Mouse (Mus musculus) embryo, embryonic 10 days (tissue): Measurements from ENCODE around the gene Mkrn2.
A peak's percentile ranks its signal among the peaks of the same experiment; 100 is the strongest.

Experiments
- DNase-seq: peaks from one replicate; pipeline ENCODE4 v3.0.0-alpha.2; 2015; ENCODE audit warnings: low spot score

The Mkrn2 gene

GRCm38 (mm10) chr6:115601715-115602523 is at the start of gene Mkrn2:
TSS of gene Mkrn2 (plus strand) at chr6:115601902.
- DNase-seq = peak; percentile 91

GRCm38 (mm10) chr6:115555485-115555884 is 46.2 kb upstream of the Mkrn2 start:
- no peak for DNase-seq

- no peak for DNase-seq
Observed at GRCm38 (mm10) chr6:115558176-115558575, 43.5 kb upstream of the Mkrn2 start.

- DNase-seq = peak; percentile 51
Observed at GRCm38 (mm10) chr6:115559651-115560632, 41.8 kb upstream of the Mkrn2 start.

- no peak for DNase-seq
Observed at GRCm38 (mm10) chr6:115565479-115566045, 36.1 kb upstream of the Mkrn2 start.

- DNase-seq = no peak
Observed at GRCm38 (mm10) chr6:115574171-115574570, 27.5 kb upstream of the Mkrn2 start.

GRCm38 (mm10) chr6:115577407-115577806 is 24.3 kb upstream of the Mkrn2 start:
- no peak for DNase-seq

- no peak for DNase-seq
Observed at GRCm38 (mm10) chr6:115577941-115578340, 23.8 kb upstream of the Mkrn2 start.

- DNase-seq = no peak
Observed at GRCm38 (mm10) chr6:115580810-115581209, 20.9 kb upstream of the Mkrn2 start.

GRCm38 (mm10) chr6:115582328-115583115 is 19.2 kb upstream of the Mkrn2 start:
- DNase-seq = no peak

GRCm38 (mm10) chr6:115583430-115584125 is 18.1 kb upstream of the Mkrn2 start:
- no peak for DNase-seq

GRCm38 (mm10) chr6:115584176-115584575 is 17.5 kb upstream of the Mkrn2 start:
- no peak for DNase-seq

- no peak for DNase-seq
Observed at GRCm38 (mm10) chr6:115586321-115586720, 15.4 kb upstream of the Mkrn2 start.

- no peak for DNase-seq
Observed at GRCm38 (mm10) chr6:115591692-115592359, 9.9 kb upstream of the Mkrn2 start.

GRCm38 (mm10) chr6:115592458-115592857 is 9.2 kb upstream of the Mkrn2 start, which contains the start of gene Mkrn2os:
TSS of gene Mkrn2os (minus strand) at chr6:115592576.
- DNase-seq = no peak

GRCm38 (mm10) chr6:115593252-115593651 is 8.4 kb upstream of the Mkrn2 start:
- DNase-seq = no peak

- no peak for DNase-seq
Observed at GRCm38 (mm10) chr6:115594463-115594862, 7.2 kb upstream of the Mkrn2 start.

- DNase-seq = no peak
Observed at GRCm38 (mm10) chr6:115595667-115596066, 6.0 kb upstream of the Mkrn2 start.

- no peak for DNase-seq
Observed at GRCm38 (mm10) chr6:115601322-115601714, 384 bp upstream of the Mkrn2 start.

GRCm38 (mm10) chr6:115606461-115606860 is 4.8 kb downstream of the Mkrn2 start:
- DNase-seq = no peak
